ENCODE assay signal across 8 mouse cellular contexts in the genomic region with DNA sequence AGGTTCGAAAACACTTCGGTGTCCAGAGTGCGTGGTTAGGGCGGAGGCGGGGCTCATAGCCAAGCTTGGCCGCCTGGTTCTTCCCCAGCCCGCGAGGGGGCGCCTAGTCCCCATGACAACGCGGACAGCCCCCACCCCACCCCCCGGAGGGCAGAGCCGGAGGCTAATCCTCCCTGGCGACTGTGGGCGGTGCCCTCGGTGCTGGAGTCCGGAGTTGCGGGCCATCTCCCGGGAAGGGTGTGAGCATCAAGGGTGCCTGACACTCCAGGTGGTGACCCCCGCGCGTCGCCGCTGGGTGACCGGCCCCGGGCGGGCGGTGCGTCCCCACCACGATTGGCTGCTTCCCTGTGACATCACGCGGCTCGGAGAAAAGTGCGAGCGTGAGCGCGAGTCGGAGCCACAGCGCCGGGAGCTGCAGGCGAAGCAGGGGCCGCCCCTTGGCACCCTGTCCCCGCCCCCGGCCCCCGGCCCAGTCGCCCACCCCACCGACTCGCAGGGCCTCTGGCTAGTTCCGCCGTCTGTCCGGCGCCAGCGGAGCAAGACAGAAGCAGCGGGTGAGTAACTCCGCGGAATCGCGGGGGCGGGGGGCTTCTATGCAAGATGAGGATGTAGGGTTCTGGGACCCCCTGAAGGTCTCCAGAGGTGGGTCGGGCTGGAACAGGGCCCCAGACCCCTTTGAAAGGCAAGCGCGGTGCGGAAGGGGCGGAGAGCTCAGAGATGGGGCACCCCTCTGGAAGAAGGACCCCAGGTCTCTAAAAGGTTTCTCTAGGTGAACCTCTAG. TPM values are rescaled to one million over a fixed set of nuclear protein-coding genes. Genes with fewer than 3 reads are reported as not detected.
DNase-seq lines count a peak whose midpoint lies in the region; ATAC-seq and TF ChIP-seq lines count a peak whose summit lies in the region.

No protein-coding gene starts in this region.

- H3K9ac ChIP-seq in CH12.LX (ENCODE audit: insufficient read depth, low read depth) = peak overlapping the region; percentile 45
- H3K9ac ChIP-seq in hindbrain, embryonic 14.5 days = peak overlapping the region; percentile 54

- no peak overlapping the region for H3K27ac ChIP-seq in CH12.LX (ENCODE audit: insufficient read depth, low read depth)
- peak overlapping the region; percentile 66 for H3K27ac ChIP-seq in forebrain, embryonic 10.5 days
- no peak overlapping the region for H3K27ac ChIP-seq in hindbrain, embryonic 14.5 days
- H3K27ac ChIP-seq in left cerebral cortex, adult 2 months = peak overlapping the region; percentile 92

- under 1% methylated on average over 64 of the region's 64 CpGs for WGBS in forebrain, embryonic 10.5 days
- WGBS in hindbrain, embryonic 14.5 days = under 1% methylated on average over 63 of the region's 64 CpGs

- ATAC-seq in hindbrain, embryonic 14.5 days (ENCODE audit: low FRiP score) = peak; percentile 61

- peak; percentile 60; the same call in 1 of the 2 replicates for TF ChIP-seq POLR2A in CH12.LX (IDR thresholded peaks at IDR 0.05; ENCODE audit: low read depth, low read length)

- H3K27me3 ChIP-seq in CH12.LX (replicated peaks) = no peaks in the 10 kb centered on the region
- peaks cover 67% of the 10 kb centered on the region for H3K27me3 ChIP-seq in forebrain, embryonic 10.5 days (ENCODE audit: poor library complexity, severe bottlenecking)
- H3K27me3 ChIP-seq in hindbrain, embryonic 14.5 days (ENCODE audit: control insufficient read depth, insufficient read depth, low read length) = peaks cover 59% of the 10 kb centered on the region
- H3K27me3 ChIP-seq in megakaryocyte, embryonic 14.5 days (replicated peaks) = peaks cover 58% of the 10 kb centered on the region

- peaks cover 10 to 28% of the 10 kb centered on the region in 2 experiments for H3K4me1 ChIP-seq in CH12.LX (ENCODE audit: control insufficient read depth in 1 of 2, insufficient read depth in 2 of 2)
- H3K4me1 ChIP-seq in forebrain, embryonic 10.5 days = peaks cover 36% of the 10 kb centered on the region
- peaks cover 13% of the 10 kb centered on the region for H3K4me1 ChIP-seq in hindbrain, embryonic 14.5 days (replicated peaks; ENCODE audit: control insufficient read depth, insufficient read depth, low read length)
- peaks cover 63% of the 10 kb centered on the region for H3K4me1 ChIP-seq in megakaryocyte, embryonic 14.5 days

- H3K36me3 ChIP-seq in CH12.LX (replicated peaks in 1 of 2; ENCODE audit: control insufficient read depth in 1 of 2, insufficient read depth in 1 of 2, low read length in 1 of 2) = peaks cover 14 to 58% of the 10 kb centered on the region in 2 experiments
- H3K36me3 ChIP-seq in forebrain, embryonic 10.5 days (replicated peaks) = peaks cover 26% of the 10 kb centered on the region
- peaks cover 25% of the 10 kb centered on the region for H3K36me3 ChIP-seq in hindbrain, embryonic 14.5 days (replicated peaks; ENCODE audit: control insufficient read depth, insufficient read depth)
- peaks cover 29% of the 10 kb centered on the region for H3K36me3 ChIP-seq in megakaryocyte, embryonic 14.5 days (replicated peaks; ENCODE audit: low read length)

- peak overlapping the region; percentile 87 for H3K4me2 ChIP-seq in CH12.LX (ENCODE audit: insufficient read depth, low read depth, poor library complexity, severe bottlenecking)
- peak overlapping the region; percentile 93 for H3K4me2 ChIP-seq in hindbrain, embryonic 14.5 days (replicated peaks)

- H3K9me3 ChIP-seq in CH12.LX (replicated peaks; ENCODE audit: low read length) = no peaks in the 10 kb centered on the region
- no peaks in the 10 kb centered on the region for H3K9me3 ChIP-seq in forebrain, embryonic 10.5 days
- no peaks in the 10 kb centered on the region for H3K9me3 ChIP-seq in hindbrain, embryonic 14.5 days (ENCODE audit: control insufficient read depth, low read length)
- H3K9me3 ChIP-seq in megakaryocyte, embryonic 14.5 days = no peaks in the 10 kb centered on the region

- intact Hi-C loops in left cerebral cortex, adult 2 months (cut with DNase I) = loop anchor here (5.0 to 10.0 kb wide), 3 partner anchors 207 to 270 kb away; partner anchors contain the start of genes Atg13 and Harbi1

- H3K4me3 ChIP-seq in CH12.LX (replicated peaks in 1 of 3; ENCODE audit: low read depth in 2 of 3, low read length in 2 of 3, poor library complexity in 1 of 3) = peak overlapping the region; percentile 68 to 70 (median 69)
- H3K4me3 ChIP-seq in forebrain, embryonic 10.5 days = peak overlapping the region; percentile 71
- peak overlapping the region; percentile 63 for H3K4me3 ChIP-seq in hindbrain, embryonic 14.5 days (replicated peaks; ENCODE audit: low read length)
- H3K4me3 ChIP-seq in left cerebral cortex, adult 2 months = peak overlapping the region; percentile 80
- H3K4me3 ChIP-seq in megakaryocyte, embryonic 14.5 days (replicated peaks) = peak overlapping the region; percentile 91

- TF ChIP-seq RAD21 in CH12.LX (IDR thresholded peaks at IDR 0.05; ENCODE audit: low read depth, low read length) = peak; percentile 39

- in situ Hi-C loops in CH12.LX (cut with MboI; ENCODE audit: low pct_ligation_motif_present, low pct_unique_long_range_greater_than_20kb, low sequenced_read_pairs) = loop anchor here (10.0 kb wide), 1 partner anchor 147 kb away; no protein-coding TSS in a partner anchor

- dilution Hi-C loops in CH12.LX (cut with MboI; ENCODE audit: extremely low pct_ligation_motif_present, extremely low pct_unique_long_range_greater_than_20kb, low sequenced_read_pairs) = no loop called here

- peak; percentile 75 for DNase-seq in CH12.LX (ENCODE audit: extremely low read depth)
- peak; percentile 77 for DNase-seq in adrenal gland, postnatal 14 days
- peak; percentile 79 for DNase-seq in forebrain, embryonic 10.5 days (ENCODE audit: extremely low spot score, low spot score)
- DNase-seq in hindbrain, embryonic 14.5 days (ENCODE audit: low spot score) = peak; percentile 72
- peak; percentile 81 to 86 for DNase-seq in left cerebral cortex, adult 2 months (ENCODE audit: extremely low spot score in 1 of 2, low spot score in 2 of 2)
- peak; percentile 87 for DNase-seq in right cerebral cortex, postnatal 4 days
- DNase-seq in ovary, postnatal 14 days (ENCODE audit: low spot score) = no peak

- no peak for TF ChIP-seq EP300 in CH12.LX (IDR thresholded peaks at IDR 0.05; ENCODE audit: low read length)

- H3K79me2 ChIP-seq in CH12.LX (replicated peaks; ENCODE audit: control insufficient read depth, extremely low read depth, insufficient read depth, poor library complexity, severe bottlenecking) = no peaks in the 10 kb centered on the region; the same call in 1 of the 2 replicates

- peak in 1 of 2 experiments; percentile 74; a peak in 2 of 4 replicates for TF ChIP-seq CTCF in CH12.LX (conservative IDR thresholded peaks at IDR 0.05 in 1 of 2, IDR thresholded peaks at IDR 0.05 in 1 of 2; ENCODE audit: low read depth in 2 of 2, low read length in 2 of 2)
- TF ChIP-seq CTCF in left cerebral cortex, adult 2 months (IDR thresholded peaks at IDR 0.05) = peak; percentile 68

TF ChIP-seq in CH12.LX, 34 proteins besides CTCF, POLR2A, EP300 and RAD21 (continues in another document):
- TF ChIP-seq MXI1 (IDR thresholded peaks at IDR 0.05; ENCODE audit: low read depth, low read length) (peak; percentile 84), ELF1 (IDR thresholded peaks at IDR 0.05; ENCODE audit: low read depth, low read length) (peak; percentile 20; the same call in 1 of the 2 replicates), JUN (IDR thresholded peaks at IDR 0.05; ENCODE audit: insufficient read depth, low read depth, low read length) (no peak), IRF4 (IDR thresholded peaks at IDR 0.05; ENCODE audit: low read depth, low read length) (0 out of 2 replicates have a peak, but pooled peaks have one; percentile 29), KAT2A (IDR thresholded peaks at IDR 0.05; ENCODE audit: insufficient replicate concordance, low read length) (no peak)

RNA-seq across cellular contexts. Expression of gene Chrm4, which starts 5.1 kb away (rescaled TPM):
- total RNA-seq in CH12.LX (2012; rRNA removed) (13.9 and 15.1 TPM in 2 replicates), CH12.LX (2014; rRNA removed) (9.2 and 10.0 TPM in 2 replicates)
- 10.4 and 14.4 TPM in 2 replicates for polyA plus RNA-seq in CH12.LX (2012; ENCODE audit: insufficient read length, low read depth)
- total RNA-seq in adrenal gland, postnatal 14 days (2021) = 1.2 and 1.5 TPM in 2 replicates
- polyA plus RNA-seq in forebrain, embryonic 10.5 days (2016; fragmentation: Nextera tagmentation; extraction: Ambion mirVana) = 0.12 and 0.77 TPM in 2 replicates
- 0.52 and 0.67 TPM in 2 replicates for polyA plus RNA-seq in hindbrain, embryonic 14.5 days (2014; fragmentation: Nextera tagmentation; extraction: Ambion mirVana)
- total RNA-seq in left cerebral cortex, adult 2 months (2021) = 10 to 100 TPM; 47.9 to 59.9 TPM
- polyA plus RNA-seq in megakaryocyte, embryonic 14.5 days (2012; ENCODE audit: insufficient read depth, low replicate concordance) = 0.92 and 2.8 TPM in 2 replicates

RNA-seq across cellular contexts. Expression of gene Mdk, which starts 10.1 kb away (rescaled TPM):
- total RNA-seq in CH12.LX (2012; rRNA removed) (0.25 and 0.38 TPM in 2 replicates), CH12.LX (2014; rRNA removed) (0.34 TPM in 1 of 2 replicates, not detected in the other)
- polyA plus RNA-seq in CH12.LX (2012; ENCODE audit: insufficient read length, low read depth) = 2.4 and 3.1 TPM in 2 replicates
- total RNA-seq in adrenal gland, postnatal 14 days (2021) = 14.6 and 17.5 TPM in 2 replicates
- 1,773 and 1,865 TPM in 2 replicates for polyA plus RNA-seq in forebrain, embryonic 10.5 days (2016; fragmentation: Nextera tagmentation; extraction: Ambion mirVana)
- 154 and 171 TPM in 2 replicates for polyA plus RNA-seq in hindbrain, embryonic 14.5 days (2014; fragmentation: Nextera tagmentation; extraction: Ambion mirVana)
- 10 to 100 TPM; 16.5 to 21.5 TPM for total RNA-seq in left cerebral cortex, adult 2 months (2021)
- polyA plus RNA-seq in megakaryocyte, embryonic 14.5 days (2012; ENCODE audit: insufficient read depth, low replicate concordance) = 45.5 and 59.2 TPM in 2 replicates

RNA-seq across cellular contexts. Expression of gene Gm9821, which starts 23.5 kb away (rescaled TPM):
- total RNA-seq in CH12.LX (2012; rRNA removed) (0.25 TPM in 2 replicates), CH12.LX (2014; rRNA removed) (not detected in 2 replicates)
- 3.8 TPM in 2 replicates for polyA plus RNA-seq in CH12.LX (2012; ENCODE audit: insufficient read length, low read depth)
- total RNA-seq in adrenal gland, postnatal 14 days (2021) = not detected in 2 replicates
- 0.44 and 0.52 TPM in 2 replicates for polyA plus RNA-seq in forebrain, embryonic 10.5 days (2016; fragmentation: Nextera tagmentation; extraction: Ambion mirVana)
- polyA plus RNA-seq in hindbrain, embryonic 14.5 days (2014; fragmentation: Nextera tagmentation; extraction: Ambion mirVana) = 0.39 TPM in 1 of 2 replicates, not detected in the other
- not detected for total RNA-seq in left cerebral cortex, adult 2 months (2021)
- polyA plus RNA-seq in megakaryocyte, embryonic 14.5 days (2012; ENCODE audit: insufficient read depth, low replicate concordance) = not detected in 2 replicates

RNA-seq across cellular contexts. Expression of gene Dgkz, which starts 53.7 kb away (rescaled TPM):
- 50.3 and 50.4 TPM in 2 replicates for total RNA-seq in CH12.LX (2012; rRNA removed)
- total RNA-seq in CH12.LX (2014; rRNA removed) = 32.3 and 38.6 TPM in 2 replicates
- 53.9 and 60.2 TPM in 2 replicates for polyA plus RNA-seq in CH12.LX (2012; ENCODE audit: insufficient read length, low read depth)
- total RNA-seq in adrenal gland, postnatal 14 days (2021) = 56.4 and 79.0 TPM in 2 replicates
- polyA plus RNA-seq in forebrain, embryonic 10.5 days (2016; fragmentation: Nextera tagmentation; extraction: Ambion mirVana) = 35.1 and 39.1 TPM in 2 replicates
- 39.0 and 42.6 TPM in 2 replicates for polyA plus RNA-seq in hindbrain, embryonic 14.5 days (2014; fragmentation: Nextera tagmentation; extraction: Ambion mirVana)
- total RNA-seq in left cerebral cortex, adult 2 months (2021) = 100 to 1,000 TPM; 553 to 561 TPM
- polyA plus RNA-seq in megakaryocyte, embryonic 14.5 days (2012; ENCODE audit: insufficient read depth, low replicate concordance) = 303 and 682 TPM in 2 replicates

Comparison
In these comparisons a context has a peak if more than half of its experiments do, and no peak if none do; other contexts are left out.
1. H3K27ac ChIP-seq: peak in forebrain, embryonic 10.5 days (single experiment) and left cerebral cortex, adult 2 months (single experiment); none in CH12.LX (single experiment) and hindbrain, embryonic 14.5 days (single experiment).
2. RNA of gene Mdk, which starts 10.1 kb away (polyA plus RNA-seq): 1,773 to 1,865 TPM in forebrain, embryonic 10.5 days, 154 to 171 TPM in hindbrain, embryonic 14.5 days and 45.5 to 59.2 TPM in megakaryocyte, embryonic 14.5 days; 2.4 to 3.1 TPM in CH12.LX; every median in the first group is over 10 times any median in the second.
3. Peak in every context shown above with its lines, with median percentiles within 50 percentile points of each other: H3K4me3 ChIP-seq.